Mouse (Mus musculus): Measurements from ENCODE around the gene Cryl1.

The Cryl1 gene

GRCm38 (mm10) chr14:57234711-57235110 is 163.6 kb downstream of the Cryl1 start:
- DNase-seq (ENCODE audit: low spot score in 2 of 2): no peak

- DNase-seq (ENCODE audit: low spot score in 2 of 2): no peak
These were observed 167.9 kb downstream of the Cryl1 start for GRCm38 (mm10) chr14:57230264-57231015.

All from frontal cortex, postnatal 14 days (tissue).